Mouse (Mus musculus) testis, adult 2 months (tissue): ENCODE data around the gene Drap1. TPM values are rescaled to one million over a fixed set of nuclear protein-coding genes. Genes with fewer than 3 reads are reported as not detected.

Source experiments
- H3K27ac ChIP-seq: fragments of 200-500 bp; 2 replicates; pipeline ENCODE4 v1.5.1; 2012; ENCODE audit warnings: low read depth, low read length; ENCODE audit not compliant: control insufficient read depth, insufficient read depth
- H3K27me3 ChIP-seq: fragments of 200-500 bp; 2 replicates; pipeline ENCODE4 v1.6.1; 2012; ENCODE audit warnings: mild to moderate bottlenecking, low read length, moderate library complexity; ENCODE audit not compliant: control insufficient read depth, insufficient read depth
- H3K36me3 ChIP-seq: fragments of 200-500 bp; 2 replicates; pipeline ENCODE4 v1.6.1; 2012; ENCODE audit warnings: mild to moderate bottlenecking, low read length; ENCODE audit not compliant: control insufficient read depth, insufficient read depth
- H3K4me1 ChIP-seq: fragments of 200-500 bp; 2 replicates; pipeline ENCODE4 v1.6.1; 2012; ENCODE audit warnings: low read length; ENCODE audit not compliant: control insufficient read depth, insufficient read depth
- H3K4me3 ChIP-seq: fragments of 200-500 bp; 2 replicates; pipeline ENCODE4 v1.5.1; 2012; ENCODE audit warnings: low read depth, mild to moderate bottlenecking, low read length, moderate library complexity, mixed read lengths; ENCODE audit not compliant: control insufficient read depth
- CTCF ChIP-seq: fragments of 200-500 bp; IDR thresholded peaks from 2 replicates; pipeline ENCODE4 v1.5.1; 2012; ENCODE audit warnings: low read depth, mild to moderate bottlenecking, inconsistent platforms, low read length, moderate library complexity; ENCODE audit not compliant: control insufficient read depth, insufficient read depth, insufficient replicate concordance
- POLR2A ChIP-seq: fragments of 200-500 bp; IDR thresholded peaks from 2 replicates; pipeline ENCODE4 v1.6.1; 2012; ENCODE audit warnings: low read depth, mild to moderate bottlenecking, inconsistent platforms, low read length, moderate library complexity; ENCODE audit not compliant: control insufficient read depth
- polyA plus RNA-seq: library from polyadenylated mRNA; depleted of rRNA; stranded (reverse); fragments of >200 nt; gene quantifications from 2 replicates; pipeline ENCODE4 v1.2.3, GENCODE M21; 2012

Drap1 gene
- polyA plus RNA-seq, 1 experiment = 290 TPM

GRCm38 (mm10) chr19:5456922-5457745 is 32.4 kb upstream of the Drap1 start:
- H3K36me3 ChIP-seq = no peaks in the 10 kb centered on the region
- TF ChIP-seq POLR2A (peak; percentile 54), CTCF (no peak)
- peak overlapping the region; percentile 86 for H3K4me3 ChIP-seq
- H3K4me1 ChIP-seq = peaks cover 22% of the 10 kb centered on the region
- peak overlapping the region; percentile 74 for H3K27ac ChIP-seq
- H3K27me3 ChIP-seq = no peaks in the 10 kb centered on the region

GRCm38 (mm10) chr19:5456241-5456921 is 31.6 kb upstream of the Drap1 start:
- Histone ChIP-seq H3K4me3 (peak overlapping the region; percentile 86), H3K4me1 (peaks cover 22% of the 10 kb centered on the region), H3K27ac (no peak overlapping the region), H3K36me3 (no peaks in the 10 kb centered on the region), H3K27me3 (no peaks in the 10 kb centered on the region)
- TF ChIP-seq CTCF = no peak

- Histone ChIP-seq H3K27ac (no peak overlapping the region), H3K4me1 (peaks cover 20% of the 10 kb centered on the region)
- TF ChIP-seq CTCF = no peak
- TF ChIP-seq POLR2A = no peak
Measured at GRCm38 (mm10) chr19:5455568-5455967, 30.8 kb upstream of the Drap1 start.

GRCm38 (mm10) chr19:5455037-5455436 is 30.3 kb upstream of the Drap1 start:
- Histone ChIP-seq H3K36me3 (no peaks in the 10 kb centered on the region), H3K4me3 (no peak overlapping the region), H3K4me1 (peaks cover 20% of the 10 kb centered on the region), H3K27ac (no peak overlapping the region), H3K27me3 (no peaks in the 10 kb centered on the region)
- TF ChIP-seq POLR2A (no peak), CTCF (no peak)

More at GRCm38 (mm10) chr19:5455568-5455967, 30.8 kb upstream of the Drap1 start:
- no peaks in the 10 kb centered on the region for H3K27me3 ChIP-seq
- no peaks in the 10 kb centered on the region for H3K36me3 ChIP-seq
- no peak overlapping the region for H3K4me3 ChIP-seq

- Histone ChIP-seq H3K4me1 (peaks cover 27% of the 10 kb centered on the region), H3K36me3 (no peaks in the 10 kb centered on the region), H3K27ac (no peak overlapping the region), H3K4me3 (no peak overlapping the region), H3K27me3 (no peaks in the 10 kb centered on the region)
- no peak for TF ChIP-seq CTCF
- TF ChIP-seq POLR2A = no peak
Measured at GRCm38 (mm10) chr19:5451766-5452165, 27.0 kb upstream of the Drap1 start.

GRCm38 (mm10) chr19:5449673-5450072 is 24.9 kb upstream of the Drap1 start:
- no peak for TF ChIP-seq CTCF
- TF ChIP-seq POLR2A = no peak
- no peak overlapping the region for H3K27ac ChIP-seq
- H3K27me3 ChIP-seq = no peaks in the 10 kb centered on the region
- no peaks in the 10 kb centered on the region for H3K36me3 ChIP-seq
- peaks cover 20% of the 10 kb centered on the region for H3K4me1 ChIP-seq
- H3K4me3 ChIP-seq = no peak overlapping the region

- Histone ChIP-seq H3K4me3 (peak overlapping the region; percentile 83), H3K36me3 (no peaks in the 10 kb centered on the region), H3K27me3 (no peaks in the 10 kb centered on the region), H3K4me1 (peaks cover 20% of the 10 kb centered on the region), H3K27ac (no peak overlapping the region)
- TF ChIP-seq POLR2A (no peak), CTCF (no peak)
Measured at GRCm38 (mm10) chr19:5448354-5449150, 23.8 kb upstream of the Drap1 start.
